Comparison of ENCODE assay signal across 8 mouse cellular contexts in the genomic region with DNA sequence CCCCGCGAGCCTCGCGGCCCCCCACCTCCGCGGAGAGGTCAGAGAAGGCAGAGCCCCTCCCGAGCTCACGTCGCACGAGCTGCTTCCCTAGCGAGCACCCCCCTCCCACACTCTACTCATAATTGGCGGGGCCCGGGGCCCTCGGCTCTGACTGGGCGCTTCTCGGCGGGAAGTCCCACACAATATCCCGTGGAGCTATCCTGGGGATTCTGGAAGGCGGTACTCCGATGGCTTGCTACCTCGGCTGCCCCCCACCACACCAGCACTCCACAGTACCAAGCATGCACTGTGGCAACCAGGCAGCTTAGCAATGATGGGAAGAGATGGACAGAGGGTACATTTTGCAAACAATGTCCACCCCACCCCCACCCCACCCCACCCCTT. TPM values are rescaled to one million over a fixed set of nuclear protein-coding genes. Genes with fewer than 3 reads are reported as not detected.
DNase-seq lines count a peak whose midpoint lies in the region; ATAC-seq and TF ChIP-seq lines count a peak whose summit lies in the region.

No protein-coding gene starts in this region.

- H3K27ac ChIP-seq in kidney, adult 2 months (ENCODE audit: insufficient read depth, low read depth, low read length), result no peak overlapping the region
- no peak overlapping the region for H3K27ac ChIP-seq in hindbrain, embryonic 16.5 days (ENCODE audit: low read depth, low read length)
- no peak overlapping the region for H3K27ac ChIP-seq in midbrain, embryonic 15.5 days

- DNase-seq in kidney, adult 2 months, result no peak
- no peak for DNase-seq in kidney, postnatal 36 days
- no peak for DNase-seq in thymus, postnatal 14 days
- no peak for DNase-seq in thymus, postnatal 25 days
- DNase-seq in cerebellum, adult 11 months, result no peak

- H3K4me1 ChIP-seq in kidney, adult 2 months (ENCODE audit: control insufficient read depth, insufficient read depth, low read length), result no peaks in the 10 kb centered on the region
- H3K4me1 ChIP-seq in hindbrain, embryonic 16.5 days (ENCODE audit: control insufficient read depth, insufficient read depth, low read depth, low read length), result peaks cover 2% of the 10 kb centered on the region; the same call in 1 of the 2 replicates
- H3K4me1 ChIP-seq in midbrain, embryonic 15.5 days, result peaks cover 3% of the 10 kb centered on the region; the same call in 1 of the 2 replicates

- H3K9me3 ChIP-seq in hindbrain, embryonic 16.5 days (ENCODE audit: control insufficient read depth, low read length), result peaks cover 3% of the 10 kb centered on the region; the same call in 1 of the 2 replicates
- H3K9me3 ChIP-seq in midbrain, embryonic 15.5 days, result no peaks in the 10 kb centered on the region

- H3K9ac ChIP-seq in hindbrain, embryonic 16.5 days (ENCODE audit: low read depth, low read length), result no peak overlapping the region; the same call in none of the 2 replicates
- H3K9ac ChIP-seq in midbrain, embryonic 15.5 days, result no peak overlapping the region

- WGBS in kidney, adult 2 months, result 6% methylated on average over 13 of the region's 21 CpGs
- 23% methylated on average over 15 of the region's 21 CpGs for WGBS in hindbrain, embryonic 16.5 days
- 31% methylated on average over 20 of the region's 21 CpGs for WGBS in midbrain, embryonic 15.5 days

- no peak for TF ChIP-seq POLR2A in kidney, adult 2 months (IDR thresholded peaks at IDR 0.05; ENCODE audit: low read depth, low read length)

- H3K36me3 ChIP-seq in kidney, adult 2 months (ENCODE audit: control insufficient read depth, insufficient read depth, low read length), result no peaks in the 10 kb centered on the region
- H3K36me3 ChIP-seq in hindbrain, embryonic 16.5 days (ENCODE audit: control insufficient read depth, insufficient read depth, low read length), result no peaks in the 10 kb centered on the region
- H3K36me3 ChIP-seq in midbrain, embryonic 15.5 days (replicated peaks), result no peaks in the 10 kb centered on the region

- no peaks in the 10 kb centered on the region; the same call in 1 of the 2 replicates for H3K27me3 ChIP-seq in kidney, adult 2 months (replicated peaks; ENCODE audit: control insufficient read depth, insufficient read depth, low read length)
- H3K27me3 ChIP-seq in hindbrain, embryonic 16.5 days (replicated peaks; ENCODE audit: control insufficient read depth, insufficient read depth, low read length), result peaks cover 3% of the 10 kb centered on the region; the same call in 1 of the 2 replicates
- H3K27me3 ChIP-seq in midbrain, embryonic 15.5 days (replicated peaks), result peaks cover 12% of the 10 kb centered on the region

- TF ChIP-seq CTCF in kidney, adult 2 months (conservative IDR thresholded peaks at IDR 0.05; ENCODE audit: insufficient read depth, insufficient read length, low read depth, low read length), result no peak

- peak overlapping the region; percentile 72 for H3K4me3 ChIP-seq in kidney, adult 2 months (ENCODE audit: insufficient read depth, low read depth, low read length)
- H3K4me3 ChIP-seq in hindbrain, embryonic 16.5 days (ENCODE audit: low read length), result peak overlapping the region; percentile 40
- peak overlapping the region; percentile 36 for H3K4me3 ChIP-seq in midbrain, embryonic 15.5 days

- peak; percentile 52 for ATAC-seq in activated CD4-positive, CD25-positive, alpha-beta regulatory T cell, adult 4 months
- 0 out of 2 replicates have a peak, but pooled peaks have one; percentile 31 for ATAC-seq in hindbrain, embryonic 16.5 days
- ATAC-seq in midbrain, embryonic 15.5 days (replicated peaks), result peak; percentile 62

- H3K4me2 ChIP-seq in hindbrain, embryonic 16.5 days (ENCODE audit: low read length), result peak overlapping the region; percentile 52
- H3K4me2 ChIP-seq in midbrain, embryonic 15.5 days, result peak overlapping the region; percentile 51

RNA-seq across cellular contexts. Expression of a gene that starts 8.4 kb away (rescaled TPM):
- polyA plus RNA-seq in kidney, adult 2 months (2012; rRNA removed), result 3.6 and 5.3 TPM in 2 replicates
- polyA plus RNA-seq in activated CD4-positive, CD25-positive, alpha-beta regulatory T cell, adult 4 months (2017; shearing (Covaris generic)), result 10 to 100 TPM; 29.1 to 30.6 TPM
- 0.35 and 0.82 TPM in 2 replicates for polyA plus RNA-seq in hindbrain, embryonic 16.5 days (2015; fragmentation: Nextera tagmentation; extraction: Ambion mirVana)
- polyA plus RNA-seq in midbrain, embryonic 15.5 days (2015; fragmentation: Nextera tagmentation; extraction: Ambion mirVana), result 0.50 and 0.80 TPM in 2 replicates

RNA-seq across cellular contexts. Expression of a gene that starts 58.9 kb away (rescaled TPM):
- 49.5 and 69.9 TPM in 2 replicates for polyA plus RNA-seq in kidney, adult 2 months (2012; rRNA removed)
- polyA plus RNA-seq in activated CD4-positive, CD25-positive, alpha-beta regulatory T cell, adult 4 months (2017; shearing (Covaris generic)), result 10 to 100 TPM; 30.9 to 40.1 TPM
- 42.1 and 45.1 TPM in 2 replicates for polyA plus RNA-seq in hindbrain, embryonic 16.5 days (2015; fragmentation: Nextera tagmentation; extraction: Ambion mirVana)
- 36.1 and 38.9 TPM in 2 replicates for polyA plus RNA-seq in midbrain, embryonic 15.5 days (2015; fragmentation: Nextera tagmentation; extraction: Ambion mirVana)
